Mouse (Mus musculus): ENCODE results near the gene Dlx5. TPM values are rescaled to one million over a fixed set of nuclear protein-coding genes. Genes with fewer than 3 reads are reported as not detected.

Dlx5 gene
- total RNA-seq, 2 experiments from 2014 or later, result not detected

DNA sequence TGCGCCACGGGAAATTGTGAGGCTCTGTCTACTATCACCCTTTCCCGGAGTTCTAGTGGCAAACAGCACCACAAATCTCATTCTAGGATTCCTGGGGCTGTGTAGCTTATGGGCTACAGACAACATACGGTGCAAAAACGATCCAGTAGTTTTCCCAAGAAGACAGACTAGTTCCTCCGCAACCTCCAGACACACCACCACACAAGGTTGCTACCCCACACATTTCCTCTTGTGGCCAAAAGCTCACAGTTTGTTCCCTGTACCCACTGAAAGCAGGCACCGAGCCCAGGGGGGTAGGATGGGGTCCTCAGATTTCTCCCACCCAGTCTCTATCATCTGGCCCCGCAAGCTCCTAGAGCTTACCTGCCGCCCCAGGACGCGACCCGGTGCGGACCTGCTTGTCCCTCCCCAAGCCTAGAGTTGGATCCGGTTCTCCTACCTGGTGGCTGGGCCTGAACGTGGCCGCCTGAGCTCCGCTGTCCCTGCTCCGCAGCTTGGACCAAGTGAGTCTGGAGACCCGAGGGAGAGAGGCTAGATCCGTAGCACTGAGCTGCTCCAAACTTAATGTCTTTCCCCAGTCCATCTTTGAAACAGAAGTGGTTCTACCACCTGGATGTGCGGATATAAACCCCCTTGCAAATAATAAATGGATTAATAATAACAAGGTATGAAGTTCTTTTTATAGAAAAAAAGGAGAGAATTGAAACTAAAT, 20.6 kb downstream of the Dlx5 start:
- intact Hi-C loops (cut with DNase I), result no loop called here
- DNase-seq, result no peak

DNA sequence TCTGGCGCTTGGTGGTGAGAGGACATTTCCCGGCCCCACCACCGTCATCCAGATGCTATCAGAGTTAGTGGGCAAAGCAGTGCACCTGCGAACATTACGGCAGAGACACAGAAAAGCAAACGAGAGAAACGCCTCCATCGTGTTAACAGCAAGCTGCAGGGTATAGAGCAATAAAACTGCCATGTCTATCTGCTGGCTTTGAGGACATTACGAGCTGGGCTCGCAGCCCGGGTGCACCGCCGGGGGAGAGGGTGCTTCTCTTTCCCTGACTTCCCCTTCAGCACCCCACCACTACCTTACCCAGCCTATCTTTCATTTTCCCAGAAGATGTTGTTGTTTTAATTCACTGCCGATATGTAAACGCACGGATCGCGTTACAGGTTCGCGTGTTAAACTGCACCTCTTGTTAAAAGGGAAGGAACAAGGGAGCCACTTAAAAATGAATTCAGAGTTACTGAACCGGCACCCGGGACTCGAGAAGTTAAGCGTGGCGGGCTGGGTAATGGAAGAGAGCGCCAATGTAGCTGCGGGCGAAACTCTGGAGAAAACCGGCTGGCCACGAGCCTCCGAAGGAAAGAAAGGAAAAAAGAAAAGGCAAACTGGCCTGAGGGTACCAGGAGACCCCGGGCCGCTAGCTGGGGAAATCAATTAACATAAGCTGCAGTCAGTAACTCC, 21.3 kb downstream of the Dlx5 start:
- intact Hi-C loops (cut with DNase I), result no loop called here

DNA sequence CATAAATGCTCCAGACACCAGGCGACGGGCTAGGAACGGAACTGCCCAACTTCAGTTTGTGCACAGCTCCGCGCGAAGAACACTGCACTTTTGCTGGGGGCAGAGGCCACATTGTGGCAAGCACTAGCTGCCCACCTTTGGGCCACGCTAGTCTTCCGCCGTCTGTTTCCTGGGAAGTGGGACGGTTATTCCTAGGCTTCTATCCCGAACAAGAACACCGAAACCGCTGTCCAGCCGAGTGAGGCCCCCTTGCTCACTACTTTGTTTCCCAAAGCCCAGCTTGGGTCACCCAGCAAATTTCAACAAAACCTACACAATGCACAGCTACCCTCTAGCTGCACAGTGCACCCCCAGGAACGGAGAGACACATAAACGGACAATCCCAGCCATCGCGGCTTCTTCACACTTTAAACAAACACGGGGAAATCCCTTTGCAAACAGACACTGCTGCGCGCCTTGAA, 21.9 kb downstream of the Dlx5 start:
- DNase-seq, result no peak
- intact Hi-C loops (cut with DNase I), result no loop called here

More for the DNA sequence above, 21.3 kb downstream of the Dlx5 start:
- DNase-seq, result no peak

DNA sequence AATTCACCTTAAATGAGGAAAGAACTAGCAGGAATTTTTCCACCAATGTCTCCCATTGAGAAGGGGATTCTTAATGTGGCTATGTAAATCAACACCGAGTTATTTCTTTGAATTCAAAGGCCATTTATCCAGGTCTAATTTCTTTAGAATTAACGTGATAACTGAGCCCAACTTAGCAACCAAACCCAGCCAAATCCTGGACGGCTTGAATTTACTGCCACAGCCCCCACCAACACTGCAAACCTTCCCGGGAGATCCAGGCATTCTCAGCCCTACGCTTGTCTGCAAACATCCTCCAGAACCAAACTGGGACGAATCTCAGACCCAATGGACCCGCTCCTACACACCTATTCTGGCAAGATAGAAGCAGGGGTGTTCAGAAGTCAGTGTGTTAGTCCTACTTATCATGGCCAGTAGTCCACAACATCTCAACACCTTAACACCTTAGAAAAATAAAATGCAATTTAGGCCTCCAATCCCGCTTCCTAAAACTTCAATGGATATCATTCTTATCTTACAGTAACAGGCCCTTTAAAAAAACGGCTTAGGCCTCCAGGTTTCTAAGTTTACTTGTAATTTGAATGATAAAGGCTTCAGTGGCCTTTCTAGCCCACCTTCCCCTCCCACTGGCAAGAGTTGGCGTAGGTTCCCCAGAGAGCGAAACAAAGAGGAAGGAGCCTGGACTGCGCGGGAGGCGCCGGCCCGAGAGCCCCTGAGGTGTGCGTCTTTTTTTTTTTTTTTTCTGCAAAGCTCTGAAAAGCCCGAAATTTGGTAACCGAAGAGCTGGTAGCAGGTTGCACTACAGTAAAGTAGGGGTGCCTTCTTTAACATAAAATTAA, 22.6 kb downstream of the Dlx5 start:
- DNase-seq, result no peak
- intact Hi-C loops (cut with DNase I), result no loop called here

DNA sequence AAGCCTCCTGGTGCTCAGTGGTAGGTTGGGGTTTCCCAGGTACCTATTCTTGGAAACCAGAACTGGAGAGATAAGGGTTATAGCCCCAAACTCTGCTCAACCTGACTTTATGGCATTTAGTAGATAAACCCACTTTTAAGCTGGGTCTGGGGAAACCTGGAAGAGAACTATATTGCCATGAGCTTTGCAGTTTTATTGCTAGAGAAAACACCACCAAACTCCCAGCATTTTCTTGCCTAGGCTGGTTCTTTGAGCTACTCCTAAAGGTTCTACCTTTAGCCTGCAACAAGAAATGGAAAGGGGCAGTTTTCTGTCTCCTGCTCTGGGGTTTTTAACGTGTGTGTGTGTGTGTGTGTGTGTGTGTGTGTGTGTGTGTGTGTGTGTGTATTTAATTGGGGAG, 23.3 kb downstream of the Dlx5 start:
- intact Hi-C loops (cut with DNase I), result no loop called here
- no peak for DNase-seq

DNA sequence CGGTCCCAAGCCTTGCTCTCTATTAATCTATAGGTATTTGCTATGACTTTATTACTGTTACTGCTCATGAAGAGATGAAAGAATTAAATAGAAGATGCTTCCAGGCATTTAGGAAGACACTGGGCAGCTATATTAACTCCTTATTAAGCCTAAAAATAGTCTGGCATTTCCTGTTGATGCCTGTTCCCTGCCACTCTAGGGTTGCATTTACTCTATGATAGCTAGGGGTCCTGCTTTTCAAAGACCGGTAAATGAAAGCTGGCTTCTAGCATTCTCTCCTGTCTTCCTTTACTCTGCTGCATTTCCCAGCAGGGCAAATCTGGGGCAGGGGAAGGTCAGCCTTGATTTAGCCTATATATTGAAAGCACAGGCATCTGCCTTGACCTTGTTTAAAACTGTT, 24.1 kb downstream of the Dlx5 start:
- DNase-seq, result no peak
- intact Hi-C loops (cut with DNase I), result no loop called here

DNA sequence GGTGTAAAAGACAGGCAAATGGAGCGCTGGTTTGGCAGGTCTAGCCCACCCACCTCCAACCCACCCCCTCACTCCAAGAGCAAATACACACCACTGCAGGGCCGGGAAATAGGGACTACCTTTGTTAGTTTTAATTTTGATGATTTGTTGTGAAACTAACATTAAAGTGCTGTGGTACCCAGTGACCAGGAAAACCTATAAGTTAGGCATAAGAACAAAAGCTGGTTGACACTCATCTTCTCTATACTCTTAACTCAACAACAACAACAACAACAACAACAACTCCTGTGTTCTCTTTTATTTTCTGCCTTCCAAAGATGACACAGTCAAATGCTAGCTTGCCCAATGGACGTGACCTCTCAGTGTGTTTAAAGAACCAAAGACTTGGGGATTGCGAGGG, 25.0 kb downstream of the Dlx5 start:
- no peak for DNase-seq
- intact Hi-C loops (cut with DNase I), result no loop called here

DNA sequence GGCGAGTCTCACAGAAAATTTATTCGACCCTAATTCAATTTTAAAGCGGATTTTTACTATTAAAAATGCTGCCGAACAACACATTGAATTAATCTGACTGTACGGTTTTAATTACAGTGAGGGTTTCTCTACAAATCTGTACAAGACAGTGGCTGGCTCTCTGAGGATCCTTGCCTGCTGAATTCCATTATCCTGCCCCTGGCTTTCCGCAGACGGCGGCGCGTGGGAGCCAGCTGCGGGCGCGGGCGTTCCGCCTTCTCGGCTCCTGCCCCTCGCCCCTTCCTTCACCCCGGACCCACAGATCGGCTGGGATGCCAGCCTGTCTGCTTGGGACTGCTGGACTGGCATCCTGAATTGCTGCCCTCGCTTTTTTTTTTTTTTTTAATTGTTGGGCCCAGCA, 25.6 kb downstream of the Dlx5 start:
- intact Hi-C loops (cut with DNase I), result no loop called here

DNA sequence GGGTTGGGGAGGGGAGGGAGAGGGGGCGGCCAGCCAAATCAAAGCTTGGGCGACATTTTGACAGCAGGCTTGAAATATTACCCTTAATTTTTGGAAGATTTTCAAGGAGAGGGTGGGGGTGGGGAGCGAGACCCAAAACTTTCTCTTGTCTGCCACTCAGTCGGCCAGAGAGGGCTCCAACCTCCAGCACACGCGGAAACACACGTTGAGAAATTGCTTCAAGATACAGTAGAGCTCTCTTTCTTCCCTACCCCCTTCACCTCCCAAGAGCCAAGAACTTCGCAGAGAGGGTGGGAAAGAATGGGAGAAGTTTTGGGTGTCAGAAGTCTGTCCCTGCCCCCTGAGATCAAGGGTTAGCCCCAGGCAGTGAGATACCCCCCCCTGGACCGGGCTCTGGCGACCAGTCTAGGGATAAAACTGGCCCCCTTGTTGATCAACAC, 26.1 kb downstream of the Dlx5 start:
- DNase-seq, result no peak
- intact Hi-C loops (cut with DNase I), result no loop called here

More for the DNA sequence above, 25.6 kb downstream of the Dlx5 start:
- DNase-seq, result no peak

DNA sequence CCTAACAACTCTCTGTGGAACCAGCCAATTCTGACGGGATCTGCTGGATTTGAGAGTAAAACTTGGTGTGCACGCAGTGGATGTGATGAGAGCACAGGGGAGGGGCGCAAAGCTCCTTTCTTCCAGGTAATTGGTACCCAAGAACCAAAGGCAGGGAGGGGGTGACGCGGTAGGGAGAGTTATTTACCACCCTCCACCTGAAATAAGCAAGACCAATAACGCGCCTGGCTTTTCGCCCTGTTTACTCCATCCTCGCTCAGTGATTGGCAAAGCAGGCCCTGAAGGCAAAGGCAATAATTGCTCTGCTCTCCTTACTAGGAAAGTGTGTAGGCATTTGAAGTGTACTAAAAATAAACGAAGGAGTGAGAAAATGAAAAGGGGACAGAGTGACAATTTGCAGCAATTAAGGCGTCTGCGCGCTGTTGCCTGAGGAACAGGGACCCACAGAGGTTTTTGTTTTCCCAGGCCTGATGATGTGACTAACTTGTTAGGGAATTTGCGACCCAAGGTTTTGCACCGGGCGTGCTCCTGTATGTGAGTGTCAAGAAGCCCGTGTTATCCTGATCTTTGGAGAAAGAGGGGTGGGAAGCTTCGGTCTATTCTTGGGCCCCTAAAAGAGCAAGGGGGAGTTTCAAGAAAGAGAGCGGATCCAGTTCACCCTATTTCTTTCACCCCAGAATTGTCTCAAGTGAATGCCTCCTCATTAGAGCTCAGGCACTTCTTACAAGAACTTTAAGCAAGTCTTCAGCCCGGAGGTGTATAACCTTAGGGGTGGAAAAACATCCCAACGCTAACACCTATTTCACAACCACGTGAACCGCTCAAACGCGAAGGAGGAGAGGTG, 26.8 kb downstream of the Dlx5 start:
- intact Hi-C loops (cut with DNase I), result no loop called here
- DNase-seq, result no peak

DNA sequence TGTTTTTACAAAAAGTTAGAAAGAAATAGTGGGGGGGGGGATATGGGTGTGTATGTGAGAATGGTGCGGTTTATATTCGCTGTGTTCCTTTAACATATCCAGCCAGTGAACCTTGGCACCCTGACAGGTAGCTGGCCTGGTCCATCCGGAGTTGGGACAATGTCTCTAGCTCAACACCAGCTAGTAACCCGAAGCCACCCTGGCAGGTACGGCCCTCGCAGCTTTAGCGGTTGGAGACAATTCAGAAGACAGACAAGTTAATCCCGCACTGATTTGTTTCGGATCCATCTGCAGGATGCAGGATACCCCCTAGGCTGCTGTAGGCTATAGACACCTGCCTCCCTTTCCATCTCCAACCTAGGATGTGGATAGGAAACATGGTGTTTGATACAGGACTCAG, 27.7 kb downstream of the Dlx5 start:
- no peak for DNase-seq
- intact Hi-C loops (cut with DNase I), result no loop called here

DNA sequence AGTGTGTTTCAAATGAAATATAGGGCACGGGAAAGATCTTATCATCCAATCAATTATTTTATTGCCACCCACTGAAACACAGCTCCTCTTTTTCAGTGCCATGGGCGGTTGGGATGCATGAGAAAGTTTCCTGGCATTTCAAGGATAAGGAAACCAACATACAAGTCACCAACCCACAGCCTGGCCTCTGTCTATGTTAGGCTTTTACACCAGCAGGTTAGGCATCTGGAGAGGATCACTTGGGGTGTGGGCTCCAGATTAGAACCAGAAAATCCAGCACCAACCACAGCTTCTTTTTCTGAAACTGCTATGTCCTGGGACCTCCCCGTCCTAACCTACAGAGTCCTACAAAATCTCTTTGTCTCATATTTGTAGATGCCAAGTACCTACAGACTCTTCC, 28.9 kb downstream of the Dlx5 start:
- intact Hi-C loops (cut with DNase I), result no loop called here

DNA sequence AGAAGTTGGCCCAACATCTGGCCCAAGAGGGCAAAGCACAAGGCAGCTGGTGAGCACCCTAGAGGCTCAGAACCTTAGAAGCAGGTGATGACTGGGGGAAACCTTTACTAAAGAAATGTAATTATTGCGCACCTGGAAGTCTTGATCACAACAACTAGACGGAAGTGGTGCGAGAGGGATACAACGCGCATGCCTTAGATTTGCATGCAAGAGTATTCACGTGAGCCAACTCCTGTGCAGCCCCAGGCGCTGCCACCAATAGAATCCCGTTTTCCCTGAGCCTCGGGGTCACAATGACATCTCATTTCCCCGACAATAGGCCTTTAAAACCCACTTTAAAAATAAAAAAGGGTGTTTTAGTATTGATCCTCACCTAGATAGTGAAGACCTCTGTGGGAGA, 30.7 kb downstream of the Dlx5 start:
- no peak for DNase-seq

More for the DNA sequence above, 28.9 kb downstream of the Dlx5 start:
- DNase-seq, result no peak

DNA sequence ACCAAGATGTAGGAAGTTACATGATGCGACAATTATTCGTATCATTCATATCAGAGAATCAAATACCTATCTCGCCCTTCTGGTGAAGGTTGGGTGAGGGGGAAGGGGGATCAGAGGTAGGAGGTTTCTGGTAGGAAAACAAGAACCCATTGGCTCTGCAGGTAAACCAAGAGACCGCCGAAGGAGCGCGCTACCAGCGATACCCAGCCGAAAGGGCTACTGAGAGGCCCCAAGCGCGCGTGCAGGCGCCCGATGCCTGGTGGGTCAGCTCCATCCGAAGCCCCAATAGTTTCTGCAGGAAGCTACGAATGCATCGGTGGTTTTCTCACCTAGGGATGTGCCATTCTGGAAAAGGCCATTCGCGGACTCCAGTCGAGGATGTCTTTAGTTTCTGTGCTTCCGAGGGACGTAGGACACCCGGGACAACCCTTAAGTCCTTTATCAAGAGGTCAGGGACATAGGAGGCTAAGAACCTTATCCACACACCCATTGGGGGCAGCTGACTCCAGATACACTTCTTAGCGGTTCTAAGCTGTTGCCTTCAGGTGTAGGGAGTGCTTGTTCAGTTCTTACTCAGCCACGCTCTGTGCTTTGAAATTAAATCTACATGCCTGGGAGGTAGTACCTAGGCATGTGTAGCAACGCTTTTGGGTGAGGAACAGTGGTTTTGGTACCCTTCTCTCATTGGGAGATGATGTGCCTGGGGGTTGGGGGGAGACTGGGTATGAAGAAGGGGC, 31.4 kb downstream of the Dlx5 start:
- no peak for DNase-seq
- intact Hi-C loops (cut with DNase I), result no loop called here

More for the DNA sequence above, 30.7 kb downstream of the Dlx5 start:
- intact Hi-C loops (cut with DNase I), result no loop called here

DNA sequence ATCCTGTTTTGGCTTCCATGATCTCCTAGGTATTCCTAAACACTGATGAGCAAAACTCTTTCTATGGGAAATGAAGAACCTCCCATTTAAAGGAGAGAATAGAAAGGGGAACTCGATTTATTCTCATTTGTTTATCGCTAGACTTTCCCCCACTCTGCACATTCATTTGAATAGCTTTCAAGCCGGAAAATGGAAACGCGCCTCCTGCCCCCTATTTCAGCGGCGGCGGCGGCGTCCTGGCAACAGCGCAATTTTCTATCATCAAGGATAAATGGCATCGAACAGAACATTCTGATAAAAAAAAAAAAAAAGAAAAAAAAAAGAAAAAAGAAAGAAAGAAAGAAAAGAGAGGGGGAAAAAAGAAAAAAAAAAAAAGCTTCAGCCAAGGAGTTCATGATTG, 32.1 kb downstream of the Dlx5 start:
- intact Hi-C loops (cut with DNase I), result no loop called here
- no peak for DNase-seq

DNA sequence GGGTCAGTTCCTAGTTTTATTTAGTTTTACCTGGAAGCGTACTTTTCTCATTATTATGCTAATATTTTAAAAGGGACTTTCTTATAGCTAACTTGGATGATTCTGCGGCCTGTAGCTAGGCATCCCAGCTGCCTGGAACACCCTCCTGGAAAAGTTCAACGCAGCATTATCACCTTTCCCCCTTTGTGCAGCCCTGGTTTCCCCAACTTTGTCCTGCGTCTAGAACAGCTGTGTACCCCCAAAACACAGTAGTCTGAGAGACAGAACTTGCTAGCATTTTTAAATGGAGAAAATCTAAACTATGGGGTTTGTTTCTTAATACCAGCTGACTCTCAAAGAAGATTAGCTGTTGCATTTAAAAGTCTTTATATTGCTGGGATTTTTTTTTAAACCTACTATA, 33.3 kb downstream of the Dlx5 start:
- no peak for DNase-seq
- intact Hi-C loops (cut with DNase I), result no loop called here

DNA sequence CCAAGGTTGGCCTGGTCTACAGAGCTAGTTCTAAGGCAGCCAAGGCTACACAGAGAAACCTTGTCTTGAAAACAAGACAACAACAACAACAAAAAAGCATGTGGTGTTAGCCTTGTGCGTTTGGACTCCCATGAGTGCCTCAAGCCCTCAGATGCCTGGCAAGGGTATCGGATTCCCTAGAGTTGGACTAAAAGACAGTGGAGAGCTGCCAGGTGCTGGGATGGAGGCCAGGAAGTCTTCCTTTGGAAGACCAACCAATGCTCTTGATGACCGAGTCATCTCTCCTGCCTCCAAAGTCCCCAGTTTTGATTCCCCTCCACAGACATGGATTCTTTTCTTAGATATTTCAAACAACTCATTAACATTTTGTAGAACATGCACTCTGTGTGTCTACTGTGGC, 48.6 kb downstream of the Dlx5 start:
- DNase-seq, result no peak

DNA sequence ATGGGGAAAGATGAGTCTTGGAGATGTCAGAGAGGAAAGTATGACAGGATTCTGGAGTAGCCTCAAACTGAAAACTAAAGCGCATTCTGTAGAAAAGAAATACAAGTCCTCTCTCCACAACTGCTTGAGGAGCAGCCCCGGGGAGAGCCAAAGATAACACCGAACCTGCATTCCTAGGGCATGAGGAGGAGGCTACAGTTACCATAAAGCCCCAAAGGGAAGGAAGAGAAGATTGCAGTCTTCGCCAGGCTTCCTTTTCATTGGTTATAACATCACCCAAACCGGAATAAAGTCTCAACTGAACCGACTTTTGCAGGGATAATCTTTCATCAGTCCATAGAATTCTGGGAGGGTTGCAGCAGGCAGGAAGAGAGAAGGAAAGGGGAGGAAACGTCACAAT, 51.4 kb downstream of the Dlx5 start:
- DNase-seq, result no peak
- intact Hi-C loops (cut with DNase I), result no loop called here

More for the DNA sequence above, 48.6 kb downstream of the Dlx5 start:
- intact Hi-C loops (cut with DNase I), result no loop called here
